Mouse (Mus musculus) common myeloid progenitor, adult 5-6 weeks (primary cell): ENCODE results near the gene Pold4. TPM values are rescaled to one million over a fixed set of nuclear protein-coding genes. Genes with fewer than 3 reads are reported as not detected.

Experiments
- ATAC-seq: replicated peaks from 2 replicates; pipeline ENCODE4 v1.8.0; 2016; ENCODE audit warnings: low read depth, mild to moderate bottlenecking, moderate TSS enrichment, inconsistent platforms; ENCODE audit not compliant: poor library complexity, severe bottlenecking
- total RNA-seq: library from RNA; stranded (forward); fragments of 200-1000, 187-1606 nt; gene quantifications from 2 replicates; pipeline ENCODE4 v1.2.3, GENCODE M21; 2017

The Pold4 gene
- total RNA-seq, 1 experiment from 2014 or later: 64.3 TPM

- ATAC-seq: no peak
Observed at GRCm38 (mm10) chr19:4263702-4264101, 32.0 kb downstream of the Pold4 start.

DNA sequence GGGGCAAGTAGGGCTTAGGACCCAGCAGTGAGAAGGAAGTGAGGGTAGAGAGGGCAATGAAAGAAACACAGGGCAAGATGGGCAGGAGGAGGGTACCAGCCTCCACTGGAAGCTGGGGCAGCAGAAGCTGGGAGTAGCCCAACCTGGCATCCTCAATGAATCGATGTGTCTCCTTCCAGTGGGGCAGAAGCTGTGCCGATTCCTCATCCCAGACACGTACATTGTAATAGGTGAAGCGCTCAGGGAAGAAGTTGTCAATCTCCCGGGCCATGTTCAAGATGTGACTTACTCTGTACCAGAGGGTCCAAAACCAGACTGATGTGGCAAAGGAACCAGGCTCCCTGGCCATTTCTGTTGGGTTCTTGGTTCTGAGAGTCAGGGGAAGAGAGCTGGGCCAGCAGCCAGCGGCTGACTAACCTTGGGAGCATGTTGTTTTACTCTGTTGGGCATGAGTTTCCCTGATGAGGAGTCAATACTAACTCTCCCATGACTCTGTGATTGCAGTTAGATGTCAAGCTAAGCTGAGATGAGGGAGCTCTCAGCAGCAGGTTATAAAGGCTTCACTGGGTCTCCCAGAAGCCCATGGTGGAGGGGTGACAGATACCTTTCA, 32.6 kb downstream of the Pold4 start:
- no peak for ATAC-seq

DNA sequence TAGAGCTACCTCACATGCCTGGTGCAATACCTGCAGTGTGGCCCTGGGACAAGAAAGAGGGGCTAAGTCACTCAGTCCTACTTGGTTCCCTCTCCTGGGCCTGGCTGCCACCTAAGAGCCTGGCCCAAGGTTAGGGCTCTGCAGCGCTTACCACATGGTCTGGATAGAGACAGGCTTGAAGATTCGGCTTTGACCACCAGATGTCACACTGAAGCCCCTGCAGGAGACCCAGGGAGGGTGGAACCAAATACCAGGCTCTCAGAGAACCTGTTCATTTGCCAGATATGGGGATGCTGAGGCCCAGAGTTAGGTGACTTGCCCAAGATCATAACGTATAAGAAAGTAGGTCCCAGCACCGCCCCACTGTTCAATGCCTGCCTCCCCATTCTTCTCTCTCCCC, 34.3 kb downstream of the Pold4 start:
- ATAC-seq: no peak

DNA sequence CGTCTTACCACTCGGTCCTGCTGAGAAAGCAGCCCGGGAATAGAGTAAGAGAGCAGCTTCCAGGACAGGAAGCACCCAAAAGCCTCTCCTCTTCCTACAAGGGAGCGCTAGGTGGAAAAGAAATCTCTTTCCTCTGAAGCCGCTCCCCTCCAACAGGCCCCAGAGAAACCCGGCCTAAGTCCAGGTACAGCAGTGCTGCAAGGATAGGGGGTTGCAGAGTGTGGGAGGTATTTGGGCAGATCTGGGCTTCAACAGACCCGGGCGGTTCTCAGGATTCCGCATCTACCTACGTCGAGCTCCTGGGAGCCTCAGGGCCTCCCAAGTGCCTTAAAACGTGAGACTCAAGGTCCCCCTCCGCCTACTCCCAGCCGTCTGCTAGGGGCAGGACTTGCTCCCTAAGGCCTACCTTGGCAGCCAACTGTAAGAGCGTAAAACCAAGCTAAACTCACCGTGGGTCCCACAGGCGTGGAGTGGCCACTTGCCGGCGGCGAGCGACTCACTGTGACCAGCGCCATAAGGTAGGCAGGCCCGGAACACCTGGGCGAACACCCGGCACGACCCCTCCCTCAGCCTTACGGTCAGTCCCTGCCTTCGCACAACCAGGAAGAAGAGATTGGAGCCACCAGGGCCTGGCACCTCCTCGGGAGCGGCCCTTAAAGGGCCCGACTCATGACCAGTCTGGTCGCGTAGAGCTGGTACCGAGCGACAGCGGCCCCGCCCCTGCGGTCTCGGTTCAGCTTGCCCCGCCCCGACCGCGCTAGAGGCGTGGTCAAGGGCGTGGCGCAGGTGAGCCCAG, 37.1 kb downstream of the Pold4 start, which contains the start of gene Ssh3:
TSS of gene Ssh3 (minus strand) at position 615 of the 796 bp plus-strand sequence.
- peak; percentile 90 for ATAC-seq

GRCm38 (mm10) chr19:4270187-4270586, 38.5 kb downstream of the Pold4 start:
- no peak for ATAC-seq

DNA sequence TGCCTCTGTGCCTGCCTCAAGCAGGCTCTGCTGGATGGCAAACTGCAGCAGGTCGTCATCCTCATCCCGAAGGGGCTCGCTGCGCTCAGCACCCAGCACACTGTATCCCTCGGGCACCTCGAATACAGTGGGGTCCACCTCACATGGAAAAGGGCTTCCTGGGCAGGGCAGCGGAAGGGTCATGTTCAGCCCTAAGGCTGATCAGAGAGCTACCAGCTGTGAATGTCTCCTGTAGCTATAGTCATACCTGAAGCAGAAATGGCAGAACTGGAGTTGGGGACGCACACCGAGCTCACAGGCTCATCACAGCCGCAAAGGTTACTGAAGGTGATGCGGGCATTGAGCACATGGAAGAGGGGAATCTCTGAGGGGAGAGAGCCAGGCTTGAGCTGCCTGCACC, 39.3 kb downstream of the Pold4 start:
- no peak for ATAC-seq

DNA sequence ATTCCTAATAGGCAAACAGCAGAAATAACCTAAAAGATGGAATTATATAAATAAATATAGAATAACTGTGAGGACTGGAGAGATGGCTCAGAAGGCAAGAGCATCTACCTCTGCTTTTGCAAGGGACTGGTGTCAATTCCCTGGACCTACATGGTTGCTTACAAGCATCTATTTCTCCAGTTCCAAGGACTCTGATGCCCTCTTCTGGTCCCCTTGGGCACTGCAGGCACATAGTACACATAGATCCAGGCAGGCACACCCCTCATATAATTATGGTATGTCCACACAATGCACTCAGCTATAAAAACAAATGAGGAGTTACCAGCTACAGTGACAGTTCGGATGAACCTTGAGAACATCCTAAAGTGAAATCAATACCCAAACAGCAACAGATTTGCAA, 47.8 kb downstream of the Pold4 start:
- no peak for ATAC-seq

DNA sequence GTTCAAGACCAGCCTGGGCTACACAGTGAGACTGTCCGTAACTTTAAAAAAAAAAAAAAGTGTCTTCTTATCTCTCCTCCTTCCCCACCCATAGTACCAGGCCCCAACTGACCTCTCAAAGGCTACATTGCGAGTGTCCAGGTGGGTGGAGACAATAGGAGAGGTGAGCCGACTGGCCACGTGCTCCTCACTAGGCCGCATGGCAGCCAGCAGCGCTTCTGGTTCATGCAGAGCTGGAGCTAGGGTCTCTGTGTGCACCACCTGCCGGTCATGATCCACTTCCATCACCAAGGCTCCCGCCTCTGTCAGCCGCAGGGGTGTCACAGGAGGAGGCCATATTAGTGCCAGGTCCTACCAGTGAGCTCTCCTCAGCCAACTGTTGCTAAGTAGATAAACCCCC, 48.7 kb downstream of the Pold4 start:
- no peak for ATAC-seq

DNA sequence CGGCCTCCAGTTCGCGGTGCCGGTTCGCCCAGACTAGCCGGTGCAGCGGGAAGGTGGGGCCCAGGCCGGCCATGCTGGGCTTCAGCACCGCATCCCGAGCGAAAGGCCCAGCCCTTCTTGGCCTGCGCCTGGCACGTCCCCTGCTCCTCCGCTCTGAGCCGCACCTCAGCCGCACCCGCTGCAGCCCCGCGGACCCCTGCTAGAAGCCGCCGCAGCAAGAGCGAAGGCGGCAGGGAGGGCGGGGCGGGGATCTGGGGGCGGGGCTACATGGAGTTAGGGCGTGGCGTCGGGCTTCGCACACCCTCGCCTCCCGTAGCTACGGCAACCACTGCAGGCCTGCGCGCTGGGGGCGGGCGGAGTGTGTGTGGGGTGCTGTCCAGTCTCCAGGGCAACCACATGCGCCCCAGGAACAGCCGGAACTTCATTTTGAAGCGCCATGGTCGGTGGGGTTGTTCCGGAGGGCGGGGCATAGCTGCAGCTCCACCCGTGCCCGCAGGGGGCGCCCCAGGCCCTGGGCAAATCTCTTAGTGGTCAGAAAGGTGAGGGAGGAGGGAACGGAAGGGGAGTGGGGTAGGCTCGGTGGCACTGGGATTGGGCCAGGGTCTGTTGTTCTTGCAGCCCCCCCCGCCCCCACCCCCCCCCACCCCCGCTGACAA, 51.3 kb downstream of the Pold4 start, which contains the start of gene Ankrd13d:
TSS of gene Ankrd13d (minus strand) at position 240 of the 656 bp plus-strand sequence.
- ATAC-seq: peak; percentile 94

Other genes with a start within 250 kb of the Pold4 start
- gene Acy3, start 245.3 kb upstream of the Pold4 start, total RNA-seq: 2.1 and 5.4 TPM in 2 replicates
- gene Tbx10, start 239.1 kb upstream of the Pold4 start, total RNA-seq: not detected in 2 replicates
- gene Nudt8, start 231.3 kb upstream of the Pold4 start, total RNA-seq: 7.9 and 22.1 TPM in 2 replicates
- 0.10 and 1.4 TPM in 2 replicates for gene Gm49405, start 231.3 kb upstream of the Pold4 start, total RNA-seq
- gene Doc2g, start 228.6 kb upstream of the Pold4 start, total RNA-seq: 0.41 and 3.6 TPM in 2 replicates
- 199 and 200 TPM in 2 replicates for gene Ndufv1, start 219.1 kb upstream of the Pold4 start, total RNA-seq
- gene Gstp1, start 193.9 kb upstream of the Pold4 start, total RNA-seq: 82.5 and 95.6 TPM in 2 replicates
- 0.69 and 8.6 TPM in 2 replicates for gene Gstp2, start 185.9 kb upstream of the Pold4 start, total RNA-seq
- gene Gstp3, start 172.3 kb upstream of the Pold4 start, total RNA-seq: 8.7 and 10.7 TPM in 2 replicates
- gene Cabp2, start 150.3 kb upstream of the Pold4 start, total RNA-seq: not detected in 2 replicates
- 20.3 and 22.3 TPM in 2 replicates for gene Cdk2ap2, start 134.7 kb upstream of the Pold4 start, total RNA-seq
- 8.6 and 9.0 TPM in 2 replicates for gene Pitpnm1, start 131.9 kb upstream of the Pold4 start, total RNA-seq
- 20.6 and 55.9 TPM in 2 replicates for gene Aip, start 106.0 kb upstream of the Pold4 start, total RNA-seq
- gene Gpr152, start 92.1 kb upstream of the Pold4 start, total RNA-seq: not detected in 2 replicates
- not detected in 2 replicates for gene Cabp4, start 87.9 kb upstream of the Pold4 start, total RNA-seq
- gene Coro1b, start 83.3 kb upstream of the Pold4 start, total RNA-seq: 90.1 and 104 TPM in 2 replicates
- gene Ptprcap, start 78.3 kb upstream of the Pold4 start, total RNA-seq: 140 and 184 TPM in 2 replicates
- gene Rps6kb2, start 68.5 kb upstream of the Pold4 start, total RNA-seq: 15.9 and 16.4 TPM in 2 replicates
- gene Carns1, start 56.4 kb upstream of the Pold4 start, total RNA-seq: 3.4 and 3.5 TPM in 2 replicates
- 25.8 and 34.7 TPM in 2 replicates for gene Tbc1d10c, start 40.6 kb upstream of the Pold4 start, total RNA-seq
- gene Ppp1ca, start 39.8 kb upstream of the Pold4 start, total RNA-seq: 450 and 486 TPM in 2 replicates
- 10.7 and 20.5 TPM in 2 replicates for gene Rad9a, start 30.2 kb upstream of the Pold4 start, total RNA-seq
- gene Clcf1, start 17.7 kb upstream of the Pold4 start, total RNA-seq: 2.0 and 5.0 TPM in 2 replicates
- not detected in 2 replicates for gene AC109138.7, start 17.5 kb upstream of the Pold4 start, total RNA-seq
- gene Ssh3, start 37.3 kb downstream of the Pold4 start, total RNA-seq: 13.6 and 22.7 TPM in 2 replicates
- 0.58 and 3.7 TPM in 2 replicates for gene Ankrd13d, start 51.2 kb downstream of the Pold4 start, total RNA-seq
- gene Grk2, start 74.3 kb downstream of the Pold4 start, total RNA-seq: 186 and 204 TPM in 2 replicates
- 73.3 and 90.3 TPM in 2 replicates for gene Kdm2a, start 166.4 kb downstream of the Pold4 start, total RNA-seq
- gene Rhod, start 207.5 kb downstream of the Pold4 start, total RNA-seq: 0.73 TPM in 1 of 2 replicates, not detected in the other
- gene Syt12, start 245.5 kb downstream of the Pold4 start, total RNA-seq: not detected in 2 replicates